Mouse (Mus musculus) intestine, postnatal 0 days (tissue): ENCODE results near the gene Ankrd23. TPM values are rescaled to one million over a fixed set of nuclear protein-coding genes. Genes with fewer than 3 reads are reported as not detected.

Experiments used
- ATAC-seq: fragments of 200-750 bp; cut with Nextera tagmentation; 2 replicates; pipeline ENCODE4 v1.8.0; 2017; ENCODE audit warnings: mild to moderate bottlenecking, moderate TSS enrichment, moderate library complexity
- H3K27ac ChIP-seq: fragments of 300-500 bp; sonication (generic); 2 replicates; pipeline ENCODE4 v1.5.1; 2014; ENCODE audit warnings: mild to moderate bottlenecking, low read depth, low read length, moderate library complexity
- H3K27me3 ChIP-seq: fragments of 300-500 bp; sonication (generic); replicated peaks from 2 replicates; pipeline ENCODE4 v1.6.1; 2014; ENCODE audit warnings: low read length, mixed read lengths; ENCODE audit not compliant: control insufficient read depth, insufficient read depth
- H3K36me3 ChIP-seq: fragments of 300-500 bp; sonication (generic); 2 replicates; pipeline ENCODE4 v1.6.1; 2014; ENCODE audit warnings: mild to moderate bottlenecking, moderate library complexity; ENCODE audit not compliant: control insufficient read depth, insufficient read depth
- H3K4me1 ChIP-seq: fragments of 300-500 bp; sonication (generic); replicated peaks from 2 replicates; pipeline ENCODE4 v1.6.1; 2014; ENCODE audit warnings: antibody characterized with exemption, low read length, mixed read lengths; ENCODE audit not compliant: control insufficient read depth, insufficient read depth
- H3K4me2 ChIP-seq: fragments of 300-500 bp; sonication (generic); replicated peaks from 2 replicates; pipeline ENCODE4 v1.6.1; 2014; ENCODE audit warnings: low read depth, mild to moderate bottlenecking, moderate library complexity
- H3K4me3 ChIP-seq: fragments of 300-500 bp; sonication (generic); 2 replicates; pipeline ENCODE4 v1.5.1; 2014; ENCODE audit warnings: low read depth, low read length
- H3K9ac ChIP-seq: fragments of 300-500 bp; sonication (generic); 2 replicates; pipeline ENCODE4 v1.6.1; 2014; ENCODE audit warnings: mild to moderate bottlenecking, low read depth, low read length
- H3K9me3 ChIP-seq: fragments of 300-500 bp; sonication (generic); 2 replicates; pipeline ENCODE4 v1.6.1; 2016; ENCODE audit warnings: mixed run types; ENCODE audit not compliant: control insufficient read depth
- CTCF ChIP-seq: sonication (generic); IDR thresholded peaks from 2 replicates; pipeline ENCODE4 v1.5.1; 2016; ENCODE audit warnings: low read depth, mild to moderate bottlenecking, control low read depth, antibody characterized with exemption, moderate library complexity
- WGBS: fragments of 180-500 bp; shearing (Covaris S2); extraction: QIAGEN DNeasy Blood & Tissue Kit; methylation state at CpG from one replicate; pipeline ENCODE4 v1.1.7; 2014; 5-methylcytosine and 5-hydroxymethylcytosine counted together
- polyA plus RNA-seq: library from polyadenylated mRNA; unstranded; fragments of >200 nt; fragmentation: Nextera tagmentation; extraction: Ambion mirVana; gene quantifications from 2 replicates; pipeline ENCODE4 v1.2.1, GENCODE M21; 2015

Ankrd23 gene
- polyA plus RNA-seq, 1 experiment from 2014 or later = 2.1 TPM

- Histone ChIP-seq H3K36me3 (peaks cover 54% of the 10 kb centered on the region), H3K27ac (no peak overlapping the region), H3K27me3 (no peaks in the 10 kb centered on the region), H3K4me1 (no peaks in the 10 kb centered on the region), H3K9me3 (no peaks in the 10 kb centered on the region), H3K4me3 (no peak overlapping the region), H3K9ac (no peak overlapping the region), H3K4me2 (no peak overlapping the region)
- no peak for ATAC-seq
- WGBS = 59% methylated on average over 11 of the region's 11 CpGs
- no peak for TF ChIP-seq CTCF
Measured at GRCm38 (mm10) chr1:36519626-36520025, 17.1 kb downstream of the Ankrd23 start.

- peak; percentile 61 for ATAC-seq
Measured at GRCm38 (mm10) chr1:36518259-36518658, 18.4 kb downstream of the Ankrd23 start.

GRCm38 (mm10) chr1:36513718-36514117 is 23.0 kb downstream of the Ankrd23 start:
- peak overlapping the region; percentile 96 for H3K4me2 ChIP-seq
- peak; percentile 69 for TF ChIP-seq CTCF
- H3K27ac ChIP-seq = no peak overlapping the region
- peak overlapping the region; percentile 96 for H3K4me3 ChIP-seq
- no peak for ATAC-seq
- no peaks in the 10 kb centered on the region; the same call in 1 of the 2 replicates for H3K4me1 ChIP-seq
- 64% methylated on average over 2 of the region's 2 CpGs for WGBS
- H3K36me3 ChIP-seq = 0 out of 2 replicates have a peak, but pooled peaks cover 4% of the 10 kb centered on the region
- H3K9ac ChIP-seq = no peak overlapping the region
- no peaks in the 10 kb centered on the region for H3K9me3 ChIP-seq
- H3K27me3 ChIP-seq = no peaks in the 10 kb centered on the region

More at GRCm38 (mm10) chr1:36518259-36518658, 18.4 kb downstream of the Ankrd23 start:
- Histone ChIP-seq H3K4me1 (no peaks in the 10 kb centered on the region; the same call in 1 of the 2 replicates), H3K27me3 (no peaks in the 10 kb centered on the region), H3K9ac (no peak overlapping the region), H3K4me3 (no peak overlapping the region), H3K36me3 (peaks cover 40% of the 10 kb centered on the region), H3K4me2 (no peak overlapping the region), H3K9me3 (no peaks in the 10 kb centered on the region), H3K27ac (peak overlapping the region; percentile 62)
- WGBS = 71% methylated on average over 3 of the region's 3 CpGs
- no peak for TF ChIP-seq CTCF

- peak overlapping the region; percentile 96 for H3K4me3 ChIP-seq
- WGBS = 0% methylated on average over 1 of the region's 1 CpGs
- H3K4me2 ChIP-seq = peak overlapping the region; percentile 96
- no peak for TF ChIP-seq CTCF
- H3K36me3 ChIP-seq = 0 out of 2 replicates have a peak, but pooled peaks cover 4% of the 10 kb centered on the region
- H3K4me1 ChIP-seq = no peaks in the 10 kb centered on the region; the same call in 1 of the 2 replicates
- H3K9ac ChIP-seq = no peak overlapping the region
- no peaks in the 10 kb centered on the region for H3K27me3 ChIP-seq
- no peak overlapping the region for H3K27ac ChIP-seq
- no peaks in the 10 kb centered on the region for H3K9me3 ChIP-seq
- no peak for ATAC-seq
Measured at GRCm38 (mm10) chr1:36513310-36513709, 23.4 kb downstream of the Ankrd23 start.

- Histone ChIP-seq H3K4me2 (peak overlapping the region; percentile 96), H3K4me1 (no peaks in the 10 kb centered on the region; the same call in 1 of the 2 replicates), H3K9ac (peak overlapping the region; percentile 91), H3K36me3 (0 out of 2 replicates have a peak, but pooled peaks cover 8% of the 10 kb centered on the region), H3K9me3 (no peaks in the 10 kb centered on the region), H3K4me3 (peak overlapping the region; percentile 96), H3K27me3 (no peaks in the 10 kb centered on the region), H3K27ac (no peak overlapping the region)
- ATAC-seq = no peak
- TF ChIP-seq CTCF = no peak
- 2% methylated on average over 16 of the region's 16 CpGs for WGBS
Measured at GRCm38 (mm10) chr1:36512966-36513280, 23.8 kb downstream of the Ankrd23 start.

GRCm38 (mm10) chr1:36512089-36512965 is 24.4 kb downstream of the Ankrd23 start:
- Histone ChIP-seq H3K9me3 (no peaks in the 10 kb centered on the region), H3K4me2 (peak overlapping the region; percentile 96), H3K4me3 (peak overlapping the region; percentile 96), H3K36me3 (peaks cover 14% of the 10 kb centered on the region; the same call in 1 of the 2 replicates), H3K9ac (peak overlapping the region; percentile 91), H3K27ac (peak overlapping the region; percentile 96), H3K4me1 (no peaks in the 10 kb centered on the region; the same call in 1 of the 2 replicates), H3K27me3 (no peaks in the 10 kb centered on the region)
- peak; percentile 40; the same call in 1 of the 2 replicates for TF ChIP-seq CTCF
- ATAC-seq = peak; percentile 62
- under 1% methylated on average over 78 of the region's 126 CpGs for WGBS
